Mouse (Mus musculus) ES-Bruce4 (cell line): ENCODE measurements around the gene Stx11.

ENCODE experiments used
- EP300 ChIP-seq: IDR thresholded peaks from 2 replicates; pipeline ENCODE4 v1.6.1; 2011; ENCODE audit warnings: low read depth, low read length; ENCODE audit not compliant: insufficient read depth
- POLR2A ChIP-seq: IDR thresholded peaks from one replicate; pipeline ENCODE4 v1.8.1; 2011; ENCODE audit warnings: low read length; ENCODE audit not compliant: insufficient read depth

DNA sequence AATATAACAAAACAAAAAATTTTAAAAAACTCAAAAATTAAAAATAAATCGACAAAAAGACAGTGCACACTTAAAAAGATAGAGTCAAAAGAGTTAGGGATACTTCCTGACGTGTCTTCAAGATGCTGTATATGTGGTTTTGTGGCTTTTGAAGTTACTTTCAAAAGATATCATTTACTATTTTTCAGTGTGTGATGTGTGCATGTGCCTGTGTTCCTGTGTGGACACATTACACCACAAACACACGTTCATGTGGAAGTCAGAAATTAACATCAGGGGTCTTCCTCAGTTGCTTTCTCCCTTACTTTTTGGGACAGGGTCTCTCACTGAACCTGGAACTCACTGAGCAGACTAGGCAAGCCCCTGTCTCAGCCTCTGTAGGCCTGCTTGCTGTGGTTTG is 20.9 kb upstream of the Stx11 start:
- TF ChIP-seq POLR2A (no peak), EP300 (no peak)
